Mouse (Mus musculus) c-Kit-positive CD71-positive TER-119-negative erythroid progenitor cells, embryonic 14.5 days (primary cell): Measurements from ENCODE around the gene Zfp746.

Source experiments
- DNase-seq: peaks from one replicate; pipeline ENCODE4 v3.0.0-alpha.2; 2013; ENCODE audit warnings: low read depth

The Zfp746 gene

GRCm38 (mm10) chr6:48086471-48086878 lies at the start of gene Zfp746:
Zfp746 (minus strand) TSS chr6:48086593.
- DNase-seq: peak; percentile 70

- DNase-seq: peak; percentile 44
Observed at GRCm38 (mm10) chr6:48121092-48121491, 34.7 kb upstream of the Zfp746 start.

- no peak for DNase-seq
Observed at GRCm38 (mm10) chr6:48116036-48116435, 29.6 kb upstream of the Zfp746 start.

- DNase-seq: peak; percentile 28
Observed at GRCm38 (mm10) chr6:48086957-48087715, 743 bp upstream of the Zfp746 start.

GRCm38 (mm10) chr6:48085521-48086404 lies 630 bp downstream of the Zfp746 start:
- no peak for DNase-seq

GRCm38 (mm10) chr6:48083733-48084191 lies 2.6 kb downstream of the Zfp746 start:
- no peak for DNase-seq

- DNase-seq: no peak
Observed at GRCm38 (mm10) chr6:48081952-48082351, 4.4 kb downstream of the Zfp746 start.

- DNase-seq: no peak
Observed at GRCm38 (mm10) chr6:48081021-48081420, 5.4 kb downstream of the Zfp746 start.

GRCm38 (mm10) chr6:48073316-48073715 lies 13.1 kb downstream of the Zfp746 start:
- no peak for DNase-seq

- DNase-seq: no peak
Observed at GRCm38 (mm10) chr6:48067492-48067891, 18.9 kb downstream of the Zfp746 start.

- DNase-seq: no peak
Observed at GRCm38 (mm10) chr6:48065587-48066075, 20.8 kb downstream of the Zfp746 start.

- no peak for DNase-seq
Observed at GRCm38 (mm10) chr6:48064451-48064850, 21.9 kb downstream of the Zfp746 start.

- no peak for DNase-seq
Observed at GRCm38 (mm10) chr6:48063940-48064339, 22.5 kb downstream of the Zfp746 start.

GRCm38 (mm10) chr6:48060895-48061294 lies 25.5 kb downstream of the Zfp746 start:
- no peak for DNase-seq

GRCm38 (mm10) chr6:48060421-48060820 lies 26.0 kb downstream of the Zfp746 start:
- DNase-seq: no peak

GRCm38 (mm10) chr6:48052136-48052535 lies 34.3 kb downstream of the Zfp746 start:
- DNase-seq: no peak

- no peak for DNase-seq
Observed at GRCm38 (mm10) chr6:48051666-48052065, 34.7 kb downstream of the Zfp746 start.

GRCm38 (mm10) chr6:48049273-48050065 lies 36.9 kb downstream of the Zfp746 start:
- no peak for DNase-seq

GRCm38 (mm10) chr6:48048426-48049272 lies 37.7 kb downstream of the Zfp746 start, which contains the start of gene Zfp777:
Zfp777 (minus strand) TSS chr6:48048911.
- peak; percentile 58 for DNase-seq

GRCm38 (mm10) chr6:48047450-48048351 lies 38.7 kb downstream of the Zfp746 start:
- DNase-seq: no peak
